In the genomic region with DNA sequence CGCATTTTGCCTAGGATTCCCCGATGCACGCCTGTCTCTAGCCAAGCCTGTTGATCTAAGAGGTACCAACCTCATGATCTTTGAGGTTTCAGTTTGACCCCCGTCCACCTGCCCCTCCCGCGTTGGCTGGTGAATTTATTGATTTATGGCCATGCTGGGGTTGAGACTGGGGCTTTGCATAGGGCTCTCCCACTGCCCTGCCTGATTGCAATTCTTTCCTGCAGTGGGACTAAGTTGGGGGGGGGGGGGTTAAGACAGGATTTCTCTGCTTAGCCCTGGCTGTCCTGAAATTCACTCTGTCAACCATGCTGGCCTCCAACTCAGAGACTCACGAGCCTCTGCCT, we compare ENCODE assay signal across 1 mouse cellular context.
A peak's percentile ranks its signal among the peaks of the same experiment; 100 is the strongest.
TF ChIP-seq lines count a peak whose summit lies in the region.

No protein-coding gene starts in this region.

TF ChIP-seq in CH12.LX, 34 proteins besides CTCF, POLR2A, EP300 and RAD21:
- TF ChIP-seq MAX (IDR thresholded peaks at IDR 0.05; ENCODE audit: low read length) (no peak), SIN3A (IDR thresholded peaks at IDR 0.05; ENCODE audit: low read length) (no peak), JUN (IDR thresholded peaks at IDR 0.05; ENCODE audit: insufficient read depth, low read depth, low read length) (no peak), IRF4 (IDR thresholded peaks at IDR 0.05; ENCODE audit: low read depth, low read length) (0 out of 2 replicates have a peak, but pooled peaks have one; percentile 8), BHLHE40 (IDR thresholded peaks at IDR 0.05; ENCODE audit: low read depth, low read length) (peak; percentile 20; the same call in 1 of the 2 replicates), ZMIZ1 (IDR thresholded peaks at IDR 0.05; ENCODE audit: low read depth, low read length) (no peak), NRF1 (IDR thresholded peaks at IDR 0.05; ENCODE audit: low read depth, low read length) (no peak)
TF ChIP-seq in CH12.LX: peak in this region for 2.
